Mouse (Mus musculus) mouse embryonic stem cell (cell line): ENCODE measurements around the gene Pck1.

Experiments
- in situ Hi-C, 2 experiments: fragments of 300-500 bp; cut with MboI; formaldehyde crosslinking; loops; 1 replicate in 1 of 2; 3 replicates in 1 of 2; pipeline ENCODE4 v1.14.3; 2019 to 2020; ENCODE audit warnings: low sequenced_read_pairs in 2 of 2, low pct_unique_long_range_greater_than_20kb in 1 of 2, mixed read lengths in 1 of 2; ENCODE audit not compliant: unreplicated experiment in 1 of 2

The Pck1 gene

DNA sequence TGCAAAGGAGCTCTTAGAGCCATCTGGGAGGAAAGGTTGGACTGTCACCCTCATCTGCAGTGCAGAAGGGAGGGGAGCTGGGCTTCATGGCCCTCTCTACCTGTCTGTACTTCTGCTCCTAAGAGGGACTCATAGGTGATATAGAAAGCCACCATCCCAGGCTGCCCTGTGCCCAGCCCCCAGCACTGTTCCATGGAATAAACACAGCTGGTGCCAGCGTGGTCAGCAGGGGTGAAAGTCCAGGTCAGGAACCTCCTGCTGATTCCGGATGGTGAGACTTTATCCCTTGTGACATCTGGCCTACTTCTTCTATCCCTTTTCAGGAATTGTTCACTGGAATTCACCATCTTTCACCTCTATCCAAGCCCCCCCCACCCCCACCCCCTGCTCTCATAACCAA is 17.2 kb downstream of the Pck1 start:
- in situ Hi-C loops, result no loop called here

DNA sequence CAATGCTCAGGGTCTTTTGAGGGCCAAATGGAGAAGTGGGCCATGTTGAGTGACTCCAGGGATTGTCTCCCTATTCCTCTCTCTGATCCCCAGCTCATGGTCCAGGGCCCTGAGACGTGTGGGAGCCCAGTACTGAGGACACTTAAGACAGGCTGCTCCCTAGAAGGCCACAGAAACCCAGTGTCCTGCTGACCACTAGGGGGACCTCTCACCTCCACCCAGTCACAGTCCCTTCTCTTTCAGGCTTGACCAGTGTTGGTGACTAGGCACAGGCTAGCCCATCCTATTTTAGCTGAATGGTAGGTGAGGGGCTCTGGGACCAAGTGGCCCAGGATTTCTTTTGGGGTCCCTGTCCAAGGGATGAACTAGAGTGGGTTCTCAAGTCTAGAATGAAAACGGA is 17.9 kb downstream of the Pck1 start:
- in situ Hi-C loops, result no loop called here

DNA sequence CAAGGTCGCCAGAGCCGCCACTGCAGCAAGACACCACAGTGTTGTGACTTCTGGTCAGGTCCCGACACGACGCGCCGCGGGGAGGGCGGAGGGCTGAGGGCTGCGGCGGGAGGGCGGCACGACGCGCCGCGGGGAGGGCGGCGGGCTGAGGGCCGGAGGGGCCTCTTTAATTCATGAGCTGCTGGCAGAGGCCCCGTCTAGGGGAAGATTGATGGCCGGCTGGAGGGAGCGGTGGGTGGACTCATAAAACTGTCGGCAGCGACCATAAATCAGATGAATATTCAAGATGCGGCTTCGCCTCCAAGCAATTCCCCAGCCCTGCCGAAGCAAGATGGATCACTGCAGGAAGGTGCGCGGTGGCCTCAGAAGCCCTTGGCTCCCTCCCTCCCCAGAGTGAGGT is 18.6 kb downstream of the Pck1 start:
- in situ Hi-C loops, result no loop called here

GRCm38 (mm10) chr2:173171956-173172355 is 19.1 kb downstream of the Pck1 start:
- in situ Hi-C loops, result no loop called here

DNA sequence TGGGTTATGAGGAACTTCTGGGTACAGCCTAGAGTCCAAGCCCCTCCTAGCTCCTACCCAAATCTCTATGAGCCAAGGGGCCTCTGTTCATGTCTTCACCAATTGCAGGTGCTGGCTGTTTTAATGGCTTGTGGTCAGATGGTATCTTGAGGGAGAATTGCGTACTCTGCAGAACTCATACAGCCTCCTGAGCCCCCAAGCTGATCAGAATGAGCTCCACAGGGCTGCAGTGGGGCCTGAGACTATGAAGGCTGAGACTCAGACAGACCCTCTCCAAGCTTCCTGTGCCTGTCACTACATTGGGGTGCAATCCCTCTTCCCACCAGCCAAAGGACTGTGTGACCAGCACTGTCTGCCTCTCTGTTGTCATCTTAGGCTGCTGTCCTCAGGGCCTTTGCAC is 19.5 kb downstream of the Pck1 start:
- in situ Hi-C loops, result no loop called here

DNA sequence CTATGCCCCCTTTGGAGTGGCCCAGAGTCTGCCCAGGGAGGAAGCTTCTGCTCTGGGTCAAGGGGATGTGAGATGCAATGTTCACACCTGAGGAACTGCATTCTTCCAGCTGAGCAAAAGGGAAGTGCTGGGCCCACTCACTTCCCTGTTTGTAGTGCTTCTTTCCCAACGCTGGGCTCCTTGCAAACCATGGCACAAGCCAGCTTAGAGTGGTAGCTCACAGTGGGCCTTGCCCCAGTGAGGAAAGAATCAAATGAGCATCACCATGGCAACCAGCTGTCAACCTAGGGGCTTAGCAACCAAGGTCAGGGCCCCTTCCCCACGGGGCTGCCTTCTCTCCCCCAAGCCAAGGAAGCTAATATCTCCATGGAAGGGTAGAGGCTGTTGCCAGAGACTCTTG is 20.2 kb downstream of the Pck1 start:
- in situ Hi-C loops, result no loop called here

- in situ Hi-C loops, result no loop called here
Measured at GRCm38 (mm10) chr2:173173521-173174511, 21.0 kb downstream of the Pck1 start.

- in situ Hi-C loops, result no loop called here
Measured at GRCm38 (mm10) chr2:173174569-173174968, 21.7 kb downstream of the Pck1 start.

GRCm38 (mm10) chr2:173175703-173176102 is 22.9 kb downstream of the Pck1 start:
- in situ Hi-C loops, result loop anchor here in 1 of 2 experiments (25.0 kb wide), 1 partner anchor 387 kb away; no protein-coding TSS in a partner anchor

GRCm38 (mm10) chr2:173177481-173177880 is 24.6 kb downstream of the Pck1 start:
- in situ Hi-C loops, result loop anchor here in 1 of 2 experiments (25.0 kb wide), 1 partner anchor 385 kb away; no protein-coding TSS in a partner anchor

- in situ Hi-C loops, result loop anchor here in 1 of 2 experiments (25.0 kb wide), 1 partner anchor 384 kb away; no protein-coding TSS in a partner anchor
Measured at GRCm38 (mm10) chr2:173177951-173178350, 25.1 kb downstream of the Pck1 start.

DNA sequence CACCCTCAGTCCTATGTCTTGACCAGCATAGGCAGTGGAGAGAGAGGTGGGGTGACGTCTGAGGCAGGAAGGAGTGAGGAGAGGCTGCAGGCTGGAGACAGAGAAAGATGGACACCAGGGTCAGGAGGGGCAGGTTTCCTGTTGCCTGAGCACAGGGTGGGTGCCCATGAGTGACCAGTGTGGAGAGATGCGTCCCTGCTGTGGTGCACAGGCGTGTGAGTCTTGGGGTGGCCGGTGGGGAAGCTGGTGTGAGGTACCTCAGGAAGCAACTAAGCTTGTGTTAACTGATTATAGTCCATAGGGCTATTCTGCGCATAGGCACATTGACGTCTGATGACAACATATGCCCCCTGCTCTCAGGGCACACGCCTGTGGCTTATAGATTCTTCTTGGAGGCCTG is 26.2 kb downstream of the Pck1 start:
- in situ Hi-C loops, result loop anchor here in 1 of 2 experiments (25.0 kb wide), 1 partner anchor 383 kb away; no protein-coding TSS in a partner anchor

- in situ Hi-C loops, result loop anchor here (5.0 to 25.0 kb wide), 2 partner anchors 73 to 382 kb away; no protein-coding TSS in a partner anchor
Measured at GRCm38 (mm10) chr2:173180026-173180425, 27.2 kb downstream of the Pck1 start.

- in situ Hi-C loops, result loop anchor here (5.0 to 25.0 kb wide), 2 partner anchors 74 to 381 kb away; no protein-coding TSS in a partner anchor
Measured at GRCm38 (mm10) chr2:173180721-173181388, 28.0 kb downstream of the Pck1 start.

DNA sequence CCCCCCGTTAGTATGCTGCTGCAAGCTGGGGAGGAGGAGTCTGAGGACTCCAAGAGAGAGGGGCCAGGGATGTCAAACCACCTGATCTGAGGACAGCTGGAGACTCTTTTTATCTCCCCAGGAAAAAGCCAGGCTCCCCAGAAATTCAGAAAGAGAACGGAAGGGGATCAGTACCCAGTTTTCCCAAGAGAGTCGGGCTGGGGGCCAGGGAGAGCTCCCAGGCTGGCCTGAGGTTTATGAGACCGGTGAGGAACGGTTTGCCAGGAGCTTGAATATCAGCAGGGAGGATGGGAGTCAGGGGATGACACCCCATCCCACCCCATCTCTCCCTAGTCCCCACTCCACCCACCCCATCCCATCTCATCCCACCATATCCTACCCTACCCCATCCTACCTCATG is 28.6 kb downstream of the Pck1 start:
- in situ Hi-C loops, result loop anchor here (5.0 to 25.0 kb wide), 2 partner anchors 74 to 381 kb away; no protein-coding TSS in a partner anchor

GRCm38 (mm10) chr2:173181901-173182300 is 29.1 kb downstream of the Pck1 start:
- in situ Hi-C loops, result loop anchor here (5.0 to 25.0 kb wide), 2 partner anchors 75 to 380 kb away; no protein-coding TSS in a partner anchor

DNA sequence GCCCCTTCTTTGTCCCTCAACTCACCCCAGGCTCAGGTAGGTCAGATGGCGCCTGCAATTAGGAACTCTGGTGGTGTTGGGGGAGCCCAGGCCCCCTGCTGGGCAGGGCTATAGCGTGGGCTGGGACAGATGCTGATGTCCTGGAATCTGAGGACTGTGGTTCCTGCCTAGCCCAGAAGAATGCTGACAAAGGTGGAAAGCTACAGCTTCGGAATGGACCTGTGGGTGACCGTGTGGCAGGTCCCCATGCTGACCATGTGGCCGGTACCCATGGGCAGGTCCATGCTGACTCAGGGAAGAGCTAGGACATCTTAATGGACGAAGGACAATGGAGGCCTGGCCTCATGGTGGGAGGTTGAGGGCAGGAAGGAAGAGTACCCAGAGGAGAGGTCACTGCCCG is 29.9 kb downstream of the Pck1 start:
- in situ Hi-C loops, result loop anchor here (5.0 to 25.0 kb wide), 2 partner anchors 75 to 380 kb away; no protein-coding TSS in a partner anchor

GRCm38 (mm10) chr2:173183311-173183710 is 30.5 kb downstream of the Pck1 start:
- in situ Hi-C loops, result loop anchor here (5.0 to 25.0 kb wide), 2 partner anchors 76 to 379 kb away; no protein-coding TSS in a partner anchor
